In the genomic region with DNA sequence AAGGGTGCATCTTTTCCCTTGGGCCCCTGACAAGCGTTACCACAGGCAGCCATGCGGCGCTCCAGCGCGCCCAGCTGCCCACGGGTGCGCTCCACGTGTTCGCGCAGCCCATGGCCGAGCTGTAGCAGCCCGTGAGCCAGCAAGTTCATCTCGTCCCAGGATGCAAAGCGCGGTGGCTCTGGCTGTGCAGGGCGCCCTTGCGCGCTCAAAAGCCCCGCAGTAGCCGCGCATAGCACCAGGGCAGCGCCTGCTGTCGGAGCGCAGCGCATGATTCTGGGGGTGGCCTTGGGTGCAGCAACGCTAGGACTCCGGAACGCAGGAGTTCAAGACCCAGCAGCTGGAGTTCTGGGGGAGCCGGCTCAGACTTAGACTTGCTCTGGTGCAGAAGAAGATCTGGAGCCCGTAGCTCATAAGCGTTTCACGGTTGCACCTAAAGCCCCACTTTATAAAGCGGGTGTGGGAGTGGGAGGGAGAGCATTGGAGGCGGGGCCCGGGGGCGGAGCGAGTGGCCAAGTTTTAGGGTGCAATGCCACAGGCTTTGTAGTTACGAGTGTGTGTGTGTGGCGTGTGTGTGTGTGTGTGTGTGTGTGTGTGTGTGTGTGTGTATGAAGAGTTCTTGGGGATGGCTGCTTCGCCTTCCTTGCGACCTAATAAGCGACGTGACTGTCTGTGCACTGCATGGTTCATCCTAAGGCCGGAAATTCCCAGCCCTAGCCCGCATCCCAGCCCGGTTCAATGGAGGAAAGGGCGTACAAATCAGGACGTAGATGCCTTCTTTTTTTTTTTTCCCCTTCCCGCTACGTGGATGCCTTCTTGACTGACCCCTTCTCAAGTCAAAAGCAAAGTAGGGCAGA, we compare ENCODE assay signal across 8 mouse cellular contexts. TPM values are rescaled to one million over a fixed set of nuclear protein-coding genes. Genes with fewer than 3 reads are reported as not detected.
A peak's percentile ranks its signal among the peaks of the same experiment; 100 is the strongest.
DNase-seq lines count a peak whose midpoint lies in the region; ATAC-seq lines count a peak whose summit lies in the region.

A gene (minus strand): TSS at position 707 of the 854 bp plus-strand sequence.

- no peaks in the 10 kb centered on the region for H3K27me3 ChIP-seq in embryonic facial prominence, embryonic 15.5 days
- H3K27me3 ChIP-seq in heart, embryonic 11.5 days (ENCODE audit: control insufficient read depth, insufficient read depth, low read length) = peaks cover 11% of the 10 kb centered on the region; the same call in 1 of the 2 replicates
- no peaks in the 10 kb centered on the region for H3K27me3 ChIP-seq in kidney, embryonic 15.5 days
- H3K27me3 ChIP-seq in liver, embryonic 12.5 days (replicated peaks) = 0 out of 2 replicates have a peak, but pooled peaks cover 14% of the 10 kb centered on the region
- H3K27me3 ChIP-seq in stomach, embryonic 15.5 days (replicated peaks) = no peaks in the 10 kb centered on the region

- no peaks in the 10 kb centered on the region for H3K9me3 ChIP-seq in embryonic facial prominence, embryonic 15.5 days (replicated peaks)
- no peaks in the 10 kb centered on the region for H3K9me3 ChIP-seq in heart, embryonic 11.5 days (replicated peaks; ENCODE audit: control insufficient read depth, low read length)
- no peaks in the 10 kb centered on the region for H3K9me3 ChIP-seq in kidney, embryonic 15.5 days (replicated peaks)
- no peaks in the 10 kb centered on the region for H3K9me3 ChIP-seq in liver, embryonic 12.5 days (replicated peaks)
- no peaks in the 10 kb centered on the region for H3K9me3 ChIP-seq in stomach, embryonic 15.5 days

- peak; percentile 53; the same call in 1 of the 2 replicates for ATAC-seq in embryonic facial prominence, embryonic 15.5 days (ENCODE audit: insufficient number of reproducible peaks, low FRiP score, low TSS enrichment, low read depth)
- peak; percentile 78 for ATAC-seq in heart, embryonic 11.5 days (replicated peaks; ENCODE audit: insufficient number of reproducible peaks, low FRiP score, low TSS enrichment)
- peak; percentile 88 for ATAC-seq in kidney, embryonic 15.5 days (replicated peaks; ENCODE audit: low FRiP score)
- ATAC-seq in liver, embryonic 12.5 days = peak; percentile 86
- peak; percentile 72 for ATAC-seq in stomach, embryonic 15.5 days (ENCODE audit: insufficient read depth, low FRiP score, low read depth)

- peaks cover 10% of the 10 kb centered on the region for H3K36me3 ChIP-seq in embryonic facial prominence, embryonic 15.5 days
- H3K36me3 ChIP-seq in heart, embryonic 11.5 days (ENCODE audit: control insufficient read depth, insufficient read depth, low read length) = no peaks in the 10 kb centered on the region
- peaks cover 16% of the 10 kb centered on the region for H3K36me3 ChIP-seq in kidney, embryonic 15.5 days
- peaks cover 26% of the 10 kb centered on the region for H3K36me3 ChIP-seq in liver, embryonic 12.5 days
- H3K36me3 ChIP-seq in stomach, embryonic 15.5 days = no peaks in the 10 kb centered on the region

- peak within 1 kb of the TSS; percentile 48 for H3K4me3 ChIP-seq in embryonic facial prominence, embryonic 15.5 days (replicated peaks)
- peak within 1 kb of the TSS; percentile 50 for H3K4me3 ChIP-seq in heart, embryonic 11.5 days (ENCODE audit: low read depth, low read length)
- H3K4me3 ChIP-seq in kidney, embryonic 15.5 days (replicated peaks) = peak within 1 kb of the TSS; percentile 55
- peak within 1 kb of the TSS; percentile 63 for H3K4me3 ChIP-seq in liver, embryonic 12.5 days
- H3K4me3 ChIP-seq in stomach, embryonic 15.5 days (replicated peaks) = peak within 1 kb of the TSS; percentile 45

- peak within 1 kb of the TSS; percentile 15 for H3K9ac ChIP-seq in embryonic facial prominence, embryonic 15.5 days
- H3K9ac ChIP-seq in heart, embryonic 11.5 days (ENCODE audit: low read depth, low read length) = peak within 1 kb of the TSS; percentile 72
- H3K9ac ChIP-seq in kidney, embryonic 15.5 days = peak within 1 kb of the TSS; percentile 61
- peak within 1 kb of the TSS; percentile 69 for H3K9ac ChIP-seq in liver, embryonic 12.5 days
- H3K9ac ChIP-seq in stomach, embryonic 15.5 days = peak within 1 kb of the TSS; percentile 17; the same call in 1 of the 2 replicates

- peak; percentile 88 for DNase-seq in 3134 (ENCODE audit: extremely low read depth, insufficient read length, low spot score)
- peak; percentile 74 to 82 for DNase-seq in adrenal gland, adult 18-20 months (ENCODE audit: low spot score in 2 of 2)
- peak; percentile 82 for DNase-seq in naive thymus-derived CD4-positive, alpha-beta T cell, adult 2 months (ENCODE audit: low read depth)

- under 1% methylated on average over 50 of the region's 50 CpGs for WGBS in embryonic facial prominence, embryonic 15.5 days
- 2% methylated on average over 50 of the region's 50 CpGs for WGBS in heart, embryonic 11.5 days (ENCODE audit: insufficient replicate concordance)
- under 1% methylated on average over 49 of the region's 50 CpGs for WGBS in kidney, embryonic 15.5 days
- under 1% methylated on average over 50 of the region's 50 CpGs for WGBS in liver, embryonic 12.5 days (ENCODE audit: insufficient replicate concordance)
- WGBS in stomach, embryonic 15.5 days = under 1% methylated on average over 50 of the region's 50 CpGs

- H3K4me2 ChIP-seq in embryonic facial prominence, embryonic 15.5 days (replicated peaks) = peak within 1 kb of the TSS; percentile 77
- H3K4me2 ChIP-seq in heart, embryonic 11.5 days = peak within 1 kb of the TSS; percentile 95
- H3K4me2 ChIP-seq in kidney, embryonic 15.5 days = peak within 1 kb of the TSS; percentile 94
- H3K4me2 ChIP-seq in liver, embryonic 12.5 days = peak within 1 kb of the TSS; percentile 83
- H3K4me2 ChIP-seq in stomach, embryonic 15.5 days = peak within 1 kb of the TSS; percentile 81

- H3K27ac ChIP-seq in embryonic facial prominence, embryonic 15.5 days (replicated peaks) = peak within 1 kb of the TSS; percentile 93
- peak within 1 kb of the TSS; percentile 80 for H3K27ac ChIP-seq in heart, embryonic 11.5 days (ENCODE audit: low read depth, low read length)
- peak within 1 kb of the TSS; percentile 87 for H3K27ac ChIP-seq in kidney, embryonic 15.5 days
- peak within 1 kb of the TSS; percentile 79 for H3K27ac ChIP-seq in liver, embryonic 12.5 days
- H3K27ac ChIP-seq in stomach, embryonic 15.5 days = peak within 1 kb of the TSS; percentile 87

- H3K4me1 ChIP-seq in embryonic facial prominence, embryonic 15.5 days = peaks cover 57% of the 10 kb centered on the region
- peaks cover 36% of the 10 kb centered on the region for H3K4me1 ChIP-seq in heart, embryonic 11.5 days (ENCODE audit: control insufficient read depth, insufficient read depth, low read length)
- peaks cover 47% of the 10 kb centered on the region for H3K4me1 ChIP-seq in kidney, embryonic 15.5 days
- H3K4me1 ChIP-seq in liver, embryonic 12.5 days = peaks cover 42% of the 10 kb centered on the region
- peaks cover 35% of the 10 kb centered on the region for H3K4me1 ChIP-seq in stomach, embryonic 15.5 days

RNA-seq across cellular contexts. Expression of the gene that starts here (rescaled TPM):
- 100 to 1,000 TPM in 1 of 2 experiments, 10 to 100 TPM in 1; 47.8 to 111 TPM for total RNA-seq in adrenal gland, adult 18-20 months (2021)
- 58.8 and 67.2 TPM in 2 replicates for polyA plus RNA-seq in embryonic facial prominence, embryonic 15.5 days (2015; fragmentation: Nextera tagmentation; extraction: Ambion mirVana)
- polyA plus RNA-seq in heart, embryonic 11.5 days (2014; fragmentation: Nextera tagmentation; extraction: Ambion mirVana) = 7.6 and 10.5 TPM in 2 replicates
- 21.5 and 27.9 TPM in 2 replicates for polyA plus RNA-seq in kidney, embryonic 15.5 days (2015; fragmentation: Nextera tagmentation; extraction: Ambion mirVana)
- 17.3 and 21.0 TPM in 2 replicates for polyA plus RNA-seq in liver, embryonic 12.5 days (2016; fragmentation: Nextera tagmentation; extraction: Ambion mirVana)
- 22.6 and 24.7 TPM in 2 replicates for polyA plus RNA-seq in stomach, embryonic 15.5 days (2015; fragmentation: Nextera tagmentation; extraction: Ambion mirVana)

Comparison
In these comparisons a context has a peak if more than half of its experiments do, and no peak if none do; other contexts are left out.
1. Peak in every context shown above with its lines: DNase-seq, ATAC-seq, H3K4me3 ChIP-seq and H3K27ac ChIP-seq.
2. H3K9ac ChIP-seq: peak in every context shown above with its lines; median percentile 72 in heart, embryonic 11.5 days; 69 in liver, embryonic 12.5 days; 61 in kidney, embryonic 15.5 days; 17 in stomach, embryonic 15.5 days; 15 in embryonic facial prominence, embryonic 15.5 days.